9 mouse cellular contexts compared by ENCODE assay signal in the genomic region with DNA sequence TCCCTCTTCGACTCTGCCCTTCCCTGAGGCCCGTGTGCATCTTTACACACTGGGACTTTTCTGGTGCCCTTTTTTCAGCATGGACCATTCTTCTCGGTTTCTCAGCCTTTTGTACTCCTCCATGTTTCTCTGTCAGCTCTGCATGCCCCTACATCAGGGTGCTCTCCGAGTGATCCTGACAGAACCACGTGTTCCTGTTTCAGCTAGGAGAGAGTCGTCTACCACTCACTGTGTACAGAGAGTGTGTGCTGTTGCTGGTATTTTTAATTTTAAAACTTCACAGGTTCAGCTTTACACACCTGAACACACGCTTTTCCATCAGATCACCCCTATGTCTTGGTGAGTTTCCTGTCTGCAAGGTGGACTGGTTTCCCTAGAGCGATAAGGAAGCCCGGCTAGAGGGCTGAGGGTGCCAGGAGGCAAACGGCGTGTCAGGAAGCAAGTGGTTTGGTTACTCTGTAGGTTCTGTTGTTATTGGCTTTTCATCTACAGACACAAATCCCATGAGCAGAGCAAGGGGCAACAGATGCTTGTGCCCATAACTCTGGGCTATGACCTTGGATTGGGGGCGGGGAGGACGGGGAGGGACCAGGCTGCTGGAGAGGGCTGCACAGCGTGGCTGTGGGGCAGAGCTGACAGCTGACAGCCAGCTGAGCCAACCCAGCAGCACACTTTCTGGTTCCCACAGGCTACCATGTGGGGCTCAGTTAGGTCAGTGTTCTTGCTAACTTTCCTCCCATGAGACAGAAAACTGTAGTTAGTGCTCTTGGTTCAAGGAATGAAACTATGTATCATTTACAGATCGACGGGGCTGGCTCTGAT. TPM values are rescaled to one million over a fixed set of nuclear protein-coding genes. Genes with fewer than 3 reads are reported as not detected.
DNase-seq lines count a peak whose midpoint lies in the region; ATAC-seq and TF ChIP-seq lines count a peak whose summit lies in the region.
"Had no signal": no experiment of that assay in that cellular context is flagged by ENCODE, and none has a peak within 500 bp of the region (broad histone marks: within the 10 kb centered on the region; RNA-seq: fewer than 3 reads in every experiment).

No protein-coding gene starts in this region.

- 67% methylated on average over 16 of the region's 16 CpGs for WGBS in forebrain, embryonic 14.5 days
- 75% methylated on average over 16 of the region's 16 CpGs for WGBS in forebrain, embryonic 12.5 days
- 27% methylated on average over 16 of the region's 16 CpGs for WGBS in heart, postnatal 0 days
- WGBS in liver, postnatal 0 days (ENCODE audit: insufficient replicate concordance), result 35% methylated on average over 16 of the region's 16 CpGs

- no peaks in the 10 kb centered on the region for H3K36me3 ChIP-seq in forebrain, embryonic 14.5 days (ENCODE audit: control insufficient read depth, insufficient read depth, low read length)
- no peaks in the 10 kb centered on the region for H3K36me3 ChIP-seq in forebrain, embryonic 12.5 days (replicated peaks)
- no peaks in the 10 kb centered on the region for H3K36me3 ChIP-seq in heart, postnatal 0 days (replicated peaks; ENCODE audit: control insufficient read depth, insufficient read depth, low read length)
- no peaks in the 10 kb centered on the region for H3K36me3 ChIP-seq in liver, postnatal 0 days (replicated peaks; ENCODE audit: insufficient read depth, low read length)

- DNase-seq in forebrain, embryonic 14.5 days (ENCODE audit: low spot score), result no peak
- DNase-seq in T-cell, adult 2 months (ENCODE audit: low spot score), result peak; percentile 4
- peak; percentile 43 for DNase-seq in heart, postnatal 0 days (ENCODE audit: low spot score)
- DNase-seq in liver, postnatal 0 days, result peak; percentile 29
- no peak for DNase-seq in adipocyte (ENCODE audit: low spot score)
- no peak for DNase-seq in layer of hippocampus, adult 18-20 months (ENCODE audit: low spot score in 2 of 2)
- no peak for DNase-seq in ovary, adult 18-20 months (ENCODE audit: low spot score)
- DNase-seq: lung, adult 18-20 months had no signal

- no peaks in the 10 kb centered on the region for H3K4me1 ChIP-seq in forebrain, embryonic 14.5 days (ENCODE audit: control insufficient read depth, insufficient read depth, low read length)
- H3K4me1 ChIP-seq in forebrain, embryonic 12.5 days, result peaks cover 15% of the 10 kb centered on the region
- H3K4me1 ChIP-seq in heart, postnatal 0 days (ENCODE audit: control insufficient read depth, insufficient read depth), result 0 out of 2 replicates have a peak, but pooled peaks cover 8% of the 10 kb centered on the region
- peaks cover 22% of the 10 kb centered on the region for H3K4me1 ChIP-seq in liver, postnatal 0 days (ENCODE audit: insufficient read depth)

- H3K27ac ChIP-seq in forebrain, embryonic 14.5 days (ENCODE audit: low read depth, low read length), result peak overlapping the region; percentile 49; the same call in 1 of the 2 replicates
- no peak overlapping the region for H3K27ac ChIP-seq in forebrain, embryonic 12.5 days
- H3K27ac ChIP-seq in heart, postnatal 0 days (ENCODE audit: low read depth), result peak overlapping the region; percentile 69
- no peak overlapping the region for H3K27ac ChIP-seq in liver, postnatal 0 days (ENCODE audit: low read depth)

- no peak overlapping the region for H3K4me3 ChIP-seq in forebrain, embryonic 14.5 days (ENCODE audit: low read depth, low read length)
- no peak overlapping the region for H3K4me3 ChIP-seq in forebrain, embryonic 12.5 days (replicated peaks)
- H3K4me3 ChIP-seq in heart, postnatal 0 days (ENCODE audit: low read depth, low read length), result 0 out of 2 replicates have a peak overlapping the region, but pooled peaks have one; percentile 7
- peak overlapping the region; percentile 15 for H3K4me3 ChIP-seq in liver, postnatal 0 days (ENCODE audit: low read depth, low read length)

- ATAC-seq in forebrain, embryonic 14.5 days, result no peak
- ATAC-seq in forebrain, embryonic 12.5 days (ENCODE audit: low FRiP score), result no peak
- ATAC-seq in heart, postnatal 0 days (ENCODE audit: insufficient read depth, low read depth), result peak; percentile 49
- no peak for ATAC-seq in liver, postnatal 0 days

- H3K27me3 ChIP-seq in forebrain, embryonic 14.5 days (replicated peaks; ENCODE audit: control insufficient read depth, insufficient read depth, low read length), result no peaks in the 10 kb centered on the region
- H3K27me3 ChIP-seq in forebrain, embryonic 12.5 days, result peaks cover 5% of the 10 kb centered on the region; the same call in 1 of the 2 replicates
- no peaks in the 10 kb centered on the region for H3K27me3 ChIP-seq in heart, postnatal 0 days (ENCODE audit: control insufficient read depth, insufficient read depth, low read length)
- no peaks in the 10 kb centered on the region for H3K27me3 ChIP-seq in liver, postnatal 0 days (ENCODE audit: insufficient read depth, low read length)

- TF ChIP-seq CTCF in heart, postnatal 0 days (IDR thresholded peaks at IDR 0.05; ENCODE audit: low read depth), result no peak
- TF ChIP-seq CTCF in liver, postnatal 0 days (IDR thresholded peaks at IDR 0.05; ENCODE audit: low read depth), result no peak

- no peak overlapping the region for H3K4me2 ChIP-seq in forebrain, embryonic 14.5 days (ENCODE audit: low read length)
- no peak overlapping the region for H3K4me2 ChIP-seq in forebrain, embryonic 12.5 days
- peak overlapping the region; percentile 42 for H3K4me2 ChIP-seq in heart, postnatal 0 days (ENCODE audit: low read depth, low read length)
- H3K4me2 ChIP-seq in liver, postnatal 0 days (ENCODE audit: low read depth, low read length), result peak overlapping the region; percentile 64

- TF ChIP-seq EP300 in heart, postnatal 0 days (IDR thresholded peaks at IDR 0.05; ENCODE audit: low read depth), result no peak
- no peak for TF ChIP-seq EP300 in liver, postnatal 0 days (IDR thresholded peaks at IDR 0.05; ENCODE audit: low read depth)

- no peak overlapping the region for H3K9ac ChIP-seq in forebrain, embryonic 14.5 days (ENCODE audit: low read length)
- H3K9ac ChIP-seq in forebrain, embryonic 12.5 days, result no peak overlapping the region
- 0 out of 2 replicates have a peak overlapping the region, but pooled peaks have one; percentile 4 for H3K9ac ChIP-seq in heart, postnatal 0 days (replicated peaks; ENCODE audit: low read depth, low read length)
- H3K9ac ChIP-seq in liver, postnatal 0 days (replicated peaks), result no peak overlapping the region; the same call in 1 of the 2 replicates

- H3K9me3 ChIP-seq in forebrain, embryonic 14.5 days (replicated peaks; ENCODE audit: control insufficient read depth, low read length), result no peaks in the 10 kb centered on the region
- no peaks in the 10 kb centered on the region for H3K9me3 ChIP-seq in forebrain, embryonic 12.5 days
- H3K9me3 ChIP-seq in heart, postnatal 0 days (replicated peaks; ENCODE audit: control insufficient read depth, low read length), result no peaks in the 10 kb centered on the region
- peaks cover 5% of the 10 kb centered on the region; the same call in 1 of the 2 replicates for H3K9me3 ChIP-seq in liver, postnatal 0 days (ENCODE audit: low read length)

RNA-seq across cellular contexts. Expression of a gene that starts 3.0 kb away (rescaled TPM):
- 27.4 and 38.9 TPM in 2 replicates for polyA plus RNA-seq in forebrain, embryonic 14.5 days (2014; fragmentation: Nextera tagmentation; extraction: Ambion mirVana)
- 15.2 and 18.2 TPM in 2 replicates for polyA plus RNA-seq in forebrain, embryonic 12.5 days (2016; fragmentation: Nextera tagmentation; extraction: Ambion mirVana)
- 117 and 124 TPM in 2 replicates for total RNA-seq in heart, postnatal 0 days (2014; rRNA removed; ENCODE audit: low replicate concordance)
- polyA plus RNA-seq in heart, postnatal 0 days (2015; fragmentation: Nextera tagmentation; extraction: Ambion mirVana), result 30.3 and 31.8 TPM in 2 replicates
- 2.0 and 3.2 TPM in 2 replicates for polyA plus RNA-seq in liver, postnatal 0 days (2015; fragmentation: Nextera tagmentation; extraction: Ambion mirVana)
- 100 to 1,000 TPM; 196 to 210 TPM for total RNA-seq in layer of hippocampus, adult 18-20 months (2021)

Comparison
In these comparisons a context has a peak if more than half of its experiments do, and no peak if none do; other contexts are left out.
1. H3K27ac ChIP-seq: peak in forebrain, embryonic 14.5 days (single experiment) and heart, postnatal 0 days (single experiment); none in forebrain, embryonic 12.5 days (single experiment) and liver, postnatal 0 days (single experiment).
2. DNase-seq: peak in T-cell, adult 2 months (single experiment), heart, postnatal 0 days (single experiment) and liver, postnatal 0 days (single experiment); none in forebrain, embryonic 14.5 days (single experiment), adipocyte (single experiment), layer of hippocampus, adult 18-20 months (0 of 2) and ovary, adult 18-20 months (single experiment).
3. H3K4me2 ChIP-seq: peak in heart, postnatal 0 days (single experiment) and liver, postnatal 0 days (single experiment); none in forebrain, embryonic 14.5 days (single experiment) and forebrain, embryonic 12.5 days (single experiment).
4. H3K4me3 ChIP-seq: peak in heart, postnatal 0 days (single experiment) and liver, postnatal 0 days (single experiment); none in forebrain, embryonic 14.5 days (single experiment) and forebrain, embryonic 12.5 days (single experiment).